Mouse (Mus musculus): Measurements from ENCODE around the gene Snap23.

DNA sequence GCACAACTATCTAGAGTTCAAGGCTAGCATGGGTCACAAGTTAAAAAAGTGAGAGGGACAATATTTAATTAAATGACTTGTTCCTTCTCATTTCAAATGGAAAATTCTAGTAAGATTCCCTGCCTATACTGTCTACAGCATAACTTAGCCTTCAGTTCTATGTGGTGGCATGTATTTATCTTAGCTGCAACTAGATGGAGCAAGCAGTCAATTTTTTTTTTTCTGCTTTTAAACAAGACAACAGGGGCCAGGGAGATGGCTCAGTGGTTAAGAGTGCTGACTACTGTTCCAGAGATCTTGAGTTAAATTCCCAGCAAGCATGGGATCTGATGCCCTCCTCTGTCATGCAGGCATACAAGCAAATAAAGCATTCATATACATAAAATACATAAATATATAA, 37.9 kb upstream of the Snap23 start:
- TF ChIP-seq POLR2AphosphoS2 (IDR thresholded peaks at IDR 0.05; ENCODE audit: low read depth, low read length): no peak
- TF ChIP-seq EP300 (IDR thresholded peaks at IDR 0.05; ENCODE audit: low read length): no peak
- TF ChIP-seq SMC3 (IDR thresholded peaks at IDR 0.05; ENCODE audit: low read depth, low read length): no peak
- TF ChIP-seq MAFK (IDR thresholded peaks at IDR 0.05; ENCODE audit: insufficient replicate concordance, low read length): no peak
- no peak for TF ChIP-seq TBP (conservative IDR thresholded peaks at IDR 0.05; ENCODE audit: low read depth, low read length)

Measured in CH12.LX (cell line).